Mouse (Mus musculus): ENCODE data around the gene Rfx3. TPM values are rescaled to one million over a fixed set of nuclear protein-coding genes. Genes with fewer than 3 reads are reported as not detected.

Gene Rfx3
- 1.4 TPM for polyA plus RNA-seq (2014; fragmentation: Illumina TruSeq; extraction: RNeasy Lipid Tissue Mini Kit (QIAGEN cat#74804); ENCODE audit: insufficient read depth, low read depth, low replicate concordance)

GRCm38 (mm10) chr19:28010471-28011395, at the start of gene Rfx3:
TSS of gene Rfx3 (minus strand) at chr19:28011166.

